Mouse (Mus musculus) embryonic facial prominence, embryonic 13.5 days (tissue): Measurements from ENCODE around the gene Nudt13. TPM values are rescaled to one million over a fixed set of nuclear protein-coding genes. Genes with fewer than 3 reads are reported as not detected.
A peak's percentile ranks its signal among the peaks of the same experiment; 100 is the strongest.

Experiments
- ATAC-seq: fragments of 200-750 bp; cut with Nextera tagmentation; 2 replicates; pipeline ENCODE4 v1.8.0; 2017; ENCODE audit warnings: low read depth; ENCODE audit not compliant: insufficient number of reproducible peaks, insufficient read depth, low FRiP score, low TSS enrichment
- H3K27ac ChIP-seq: fragments of 300-500 bp; sonication (generic); 2 replicates; pipeline ENCODE4 v1.5.1; 2015; ENCODE audit warnings: moderate library complexity, mild to moderate bottlenecking, inconsistent platforms
- H3K27me3 ChIP-seq: fragments of 300-500 bp; sonication (generic); 2 replicates; pipeline ENCODE4 v1.6.1; 2015; ENCODE audit warnings: mild to moderate bottlenecking, inconsistent platforms
- H3K36me3 ChIP-seq: fragments of 300-500 bp; sonication (generic); 2 replicates; pipeline ENCODE4 v1.6.1; 2015; ENCODE audit warnings: mild to moderate bottlenecking, inconsistent platforms
- H3K4me1 ChIP-seq: fragments of 300-500 bp; sonication (generic); 2 replicates; pipeline ENCODE4 v1.6.1; 2015; ENCODE audit warnings: inconsistent platforms
- H3K4me2 ChIP-seq: fragments of 300-500 bp; sonication (generic); 2 replicates; pipeline ENCODE4 v1.6.1; 2015; ENCODE audit warnings: moderate library complexity, mild to moderate bottlenecking, inconsistent platforms
- H3K4me3 ChIP-seq: fragments of 300-500 bp; sonication (generic); 2 replicates; pipeline ENCODE4 v1.5.1; 2015; ENCODE audit warnings: mild to moderate bottlenecking, inconsistent platforms
- H3K9ac ChIP-seq: fragments of 300-500 bp; sonication (generic); 2 replicates; pipeline ENCODE4 v1.6.1; 2015; ENCODE audit warnings: mild to moderate bottlenecking, inconsistent platforms
- H3K9me3 ChIP-seq: fragments of 300-500 bp; sonication (generic); 2 replicates; pipeline ENCODE4 v1.6.1; 2016; ENCODE audit warnings: inconsistent platforms
- WGBS: fragments of 180-500 bp; shearing (Covaris S2); methylation state at CpG from one replicate; pipeline ENCODE4 v1.1.7; 2015; ENCODE audit warnings: mixed read lengths; 5-methylcytosine and 5-hydroxymethylcytosine counted together
- polyA plus RNA-seq: library from polyadenylated mRNA; unstranded; fragments of >200 nt; fragmentation: Nextera tagmentation; extraction: Ambion mirVana; gene quantifications from 2 replicates; pipeline ENCODE4 v1.2.1, GENCODE M21; 2015

The Nudt13 gene
- polyA plus RNA-seq = 21.4 and 21.5 TPM in 2 replicates

DNA sequence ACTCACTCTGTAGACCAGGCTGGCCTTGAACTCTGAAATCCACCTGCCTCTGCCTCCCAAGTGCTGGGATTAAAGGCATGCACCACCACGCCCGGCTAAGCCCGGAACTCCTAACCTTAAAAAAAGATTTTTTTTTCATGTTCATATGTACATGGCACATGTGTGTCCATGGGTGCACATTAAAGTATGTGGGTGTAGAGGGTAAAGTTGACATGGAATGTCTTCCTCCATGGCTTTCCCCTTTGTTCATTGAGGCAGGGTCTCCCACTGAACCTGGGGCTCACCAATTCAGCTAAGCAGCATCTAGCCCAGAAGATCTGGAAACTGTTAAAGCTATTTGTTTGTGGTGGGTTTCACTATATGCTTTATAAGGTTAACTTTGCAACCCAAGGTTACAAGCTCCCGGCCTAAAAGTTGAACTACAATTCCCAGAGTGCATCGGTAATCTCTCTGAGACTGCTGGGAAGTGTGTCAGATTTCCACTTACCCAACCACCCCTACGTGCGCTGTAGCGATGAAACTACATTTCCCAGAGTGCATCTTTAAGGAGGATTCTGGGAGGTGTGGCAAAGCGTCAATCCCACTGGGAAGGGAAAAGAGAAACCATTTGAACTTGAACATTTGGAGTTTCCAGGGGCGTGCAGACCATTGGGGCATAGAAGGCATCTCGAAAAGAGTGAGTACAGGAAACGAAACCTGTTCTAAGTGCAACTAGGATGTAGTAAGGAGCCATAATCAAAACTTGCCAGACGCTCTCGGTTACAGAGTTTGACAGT lies at the start of gene Nudt13:
Gene Nudt13, plus strand, starts transcription at position 581 of the 776 bp plus-strand sequence.
- no peaks in the 10 kb centered on the region for H3K27me3 ChIP-seq
- peaks cover 6% of the 10 kb centered on the region for H3K4me1 ChIP-seq
- WGBS = 22% methylated on average over 14 of the region's 14 CpGs
- ATAC-seq = peak; percentile 91
- H3K4me3 ChIP-seq = peak within 1 kb of the TSS; percentile 59
- no peaks in the 10 kb centered on the region for H3K36me3 ChIP-seq
- H3K9me3 ChIP-seq = no peaks in the 10 kb centered on the region
- peak within 1 kb of the TSS; percentile 68 for H3K9ac ChIP-seq
- peak within 1 kb of the TSS; percentile 70 for H3K4me2 ChIP-seq
- H3K27ac ChIP-seq = no peak within 1 kb of the TSS

DNA sequence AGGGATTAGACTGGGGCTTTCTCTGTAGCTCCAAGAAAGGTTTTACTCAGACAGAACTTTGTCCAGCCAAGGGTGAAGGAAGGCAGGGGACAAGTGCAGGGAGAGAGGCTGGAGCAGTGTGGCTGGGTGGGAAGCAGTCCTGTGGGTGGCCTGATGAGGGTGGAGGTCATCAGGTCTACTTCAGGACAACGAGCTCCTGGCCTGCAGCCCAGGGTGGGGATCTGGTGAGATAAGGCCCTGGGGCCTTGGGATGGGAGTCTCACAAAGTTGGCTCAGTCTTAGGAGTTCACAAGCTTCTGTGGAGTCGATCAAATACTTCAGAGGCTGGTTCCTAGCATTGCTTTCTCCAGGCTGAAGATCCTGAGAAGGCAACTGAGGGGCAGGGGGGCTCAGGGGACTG lies 49.2 kb upstream of the Nudt13 start:
- H3K27me3 ChIP-seq = no peaks in the 10 kb centered on the region
- H3K36me3 ChIP-seq = no peaks in the 10 kb centered on the region
- H3K9ac ChIP-seq = no peak overlapping the region
- WGBS = 53% methylated on average over 2 of the region's 2 CpGs
- ATAC-seq = no peak
- H3K4me3 ChIP-seq = no peak overlapping the region
- no peaks in the 10 kb centered on the region for H3K4me1 ChIP-seq
- H3K27ac ChIP-seq = no peak overlapping the region
- no peak overlapping the region for H3K4me2 ChIP-seq
- peaks cover 4% of the 10 kb centered on the region; the same call in 1 of the 2 replicates for H3K9me3 ChIP-seq

DNA sequence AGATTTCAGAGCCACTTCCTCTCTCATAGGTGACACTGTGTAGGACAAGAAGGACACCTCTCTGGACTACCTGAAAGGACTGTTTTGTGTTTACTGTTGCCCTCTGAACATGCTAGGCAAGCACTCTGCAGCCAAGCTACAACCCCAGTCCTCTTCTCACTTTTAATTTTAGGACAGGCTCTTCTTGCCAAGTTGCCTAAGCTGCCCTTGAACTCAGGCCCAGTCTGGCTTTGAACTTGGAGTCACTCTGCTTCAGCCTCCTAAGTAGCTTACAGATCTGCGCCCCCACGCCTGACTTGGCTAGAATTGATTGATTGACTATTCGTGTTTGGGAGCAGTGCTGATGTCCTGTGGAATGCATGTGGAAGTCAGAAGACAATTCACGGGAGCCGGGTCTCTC lies 48.6 kb upstream of the Nudt13 start:
- Histone ChIP-seq H3K36me3 (no peaks in the 10 kb centered on the region), H3K27me3 (no peaks in the 10 kb centered on the region), H3K9me3 (peaks cover 3% of the 10 kb centered on the region; the same call in 1 of the 2 replicates), H3K4me3 (no peak overlapping the region), H3K27ac (no peak overlapping the region), H3K9ac (no peak overlapping the region), H3K4me1 (no peaks in the 10 kb centered on the region), H3K4me2 (no peak overlapping the region)
- ATAC-seq = no peak
- 88% methylated on average over 5 of the region's 5 CpGs for WGBS

DNA sequence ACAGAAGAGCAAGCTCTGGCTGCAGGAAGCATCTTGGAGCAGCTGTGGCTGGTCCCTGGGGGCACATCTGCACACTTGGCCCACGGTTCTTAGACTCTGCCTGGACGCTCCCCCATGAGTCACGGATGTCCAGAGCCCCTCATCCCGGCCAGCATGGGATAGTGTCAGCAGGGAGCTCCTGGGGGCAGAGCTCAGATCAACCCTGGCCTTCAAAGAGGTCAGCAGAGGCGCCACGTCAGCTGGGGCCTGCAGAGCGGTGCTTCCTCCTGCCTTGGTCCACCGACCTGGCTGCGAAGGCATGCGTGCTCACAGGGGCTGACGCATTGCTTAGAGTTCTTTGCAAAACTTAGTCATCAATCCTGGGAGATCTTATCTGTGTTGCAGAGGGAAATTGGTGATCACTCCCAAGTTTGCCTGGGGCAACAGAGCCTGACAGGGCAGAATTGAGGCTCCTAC lies 47.7 kb upstream of the Nudt13 start:
- Histone ChIP-seq H3K4me3 (no peak overlapping the region), H3K27me3 (no peaks in the 10 kb centered on the region), H3K4me1 (no peaks in the 10 kb centered on the region), H3K36me3 (no peaks in the 10 kb centered on the region), H3K4me2 (no peak overlapping the region), H3K9me3 (no peaks in the 10 kb centered on the region), H3K27ac (no peak overlapping the region), H3K9ac (no peak overlapping the region)
- WGBS = 48% methylated on average over 11 of the region's 11 CpGs
- no peak for ATAC-seq

DNA sequence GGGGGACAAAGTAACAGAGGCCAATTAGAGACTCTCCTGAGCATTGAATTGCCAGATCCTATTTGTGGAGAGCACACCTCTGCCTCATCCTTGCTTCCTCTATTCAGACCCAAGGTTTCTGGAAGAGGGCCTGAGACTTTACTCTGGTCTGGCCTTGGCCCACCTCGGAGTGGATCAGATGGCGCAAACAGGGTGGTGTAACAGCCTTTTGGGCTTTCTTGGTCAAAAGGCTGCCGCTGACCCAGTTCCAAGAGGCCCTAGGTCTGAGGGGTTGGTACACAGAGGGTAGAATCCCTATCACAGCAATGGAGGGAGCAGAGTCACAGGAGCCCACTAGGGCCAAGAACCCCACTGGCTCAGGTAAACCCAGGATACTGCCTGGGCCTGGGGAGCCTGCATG lies 46.5 kb upstream of the Nudt13 start:
- Histone ChIP-seq H3K27me3 (no peaks in the 10 kb centered on the region), H3K27ac (no peak overlapping the region), H3K9ac (no peak overlapping the region), H3K4me2 (no peak overlapping the region), H3K36me3 (no peaks in the 10 kb centered on the region), H3K4me1 (no peaks in the 10 kb centered on the region), H3K4me3 (no peak overlapping the region), H3K9me3 (no peaks in the 10 kb centered on the region)
- no peak for ATAC-seq
- WGBS = 88% methylated on average over 3 of the region's 3 CpGs

DNA sequence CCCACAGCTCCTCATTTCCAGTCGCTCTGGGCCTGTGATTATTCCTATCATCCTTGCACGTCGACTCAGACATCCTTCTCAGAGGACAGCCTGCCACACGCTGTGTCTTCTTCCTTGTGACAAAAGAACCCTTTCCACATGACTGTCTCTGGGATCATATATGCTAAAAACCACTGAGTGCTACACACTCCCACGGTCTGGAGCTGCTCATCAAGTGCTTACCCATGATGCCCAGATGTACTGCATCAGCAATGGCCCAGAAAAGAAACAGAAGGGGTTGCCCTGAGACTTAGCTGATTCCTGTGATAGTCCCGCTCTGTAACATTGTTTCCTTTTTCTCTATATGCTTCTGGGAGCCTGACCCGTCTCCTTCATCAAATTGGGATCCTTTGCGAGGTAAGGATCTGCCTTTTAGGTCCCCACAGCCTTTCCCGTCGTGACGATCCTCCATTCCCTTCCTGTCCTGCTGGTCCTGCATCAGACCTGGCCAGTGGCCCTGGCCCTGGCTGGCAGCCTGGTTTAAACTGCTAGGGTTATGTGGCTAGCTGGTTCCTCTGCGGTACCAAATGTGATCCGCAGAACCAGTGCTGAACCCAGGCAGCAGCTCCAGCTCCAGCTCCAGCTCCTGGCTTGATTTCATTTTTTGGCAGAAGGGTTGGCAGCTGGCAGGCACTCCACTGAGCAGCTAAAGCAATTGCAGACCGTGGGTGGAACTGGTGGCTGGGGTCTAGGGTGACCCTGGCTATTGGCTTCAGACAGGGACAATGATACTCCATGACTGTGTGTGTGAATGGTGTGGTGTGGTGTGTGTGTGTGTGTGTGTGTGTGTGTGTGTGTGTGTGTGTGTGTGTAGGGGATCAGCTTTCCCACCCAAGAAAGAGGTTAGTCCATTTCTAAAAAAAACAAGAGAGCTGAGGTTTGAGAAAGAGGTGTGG lies 44.0 kb upstream of the Nudt13 start:
- 78% methylated on average over 14 of the region's 14 CpGs for WGBS
- H3K9me3 ChIP-seq = no peaks in the 10 kb centered on the region
- no peaks in the 10 kb centered on the region for H3K27me3 ChIP-seq
- no peak for ATAC-seq
- H3K4me1 ChIP-seq = no peaks in the 10 kb centered on the region
- no peak overlapping the region for H3K4me3 ChIP-seq
- H3K27ac ChIP-seq = no peak overlapping the region
- no peak overlapping the region for H3K9ac ChIP-seq
- no peaks in the 10 kb centered on the region for H3K36me3 ChIP-seq
- no peak overlapping the region for H3K4me2 ChIP-seq

DNA sequence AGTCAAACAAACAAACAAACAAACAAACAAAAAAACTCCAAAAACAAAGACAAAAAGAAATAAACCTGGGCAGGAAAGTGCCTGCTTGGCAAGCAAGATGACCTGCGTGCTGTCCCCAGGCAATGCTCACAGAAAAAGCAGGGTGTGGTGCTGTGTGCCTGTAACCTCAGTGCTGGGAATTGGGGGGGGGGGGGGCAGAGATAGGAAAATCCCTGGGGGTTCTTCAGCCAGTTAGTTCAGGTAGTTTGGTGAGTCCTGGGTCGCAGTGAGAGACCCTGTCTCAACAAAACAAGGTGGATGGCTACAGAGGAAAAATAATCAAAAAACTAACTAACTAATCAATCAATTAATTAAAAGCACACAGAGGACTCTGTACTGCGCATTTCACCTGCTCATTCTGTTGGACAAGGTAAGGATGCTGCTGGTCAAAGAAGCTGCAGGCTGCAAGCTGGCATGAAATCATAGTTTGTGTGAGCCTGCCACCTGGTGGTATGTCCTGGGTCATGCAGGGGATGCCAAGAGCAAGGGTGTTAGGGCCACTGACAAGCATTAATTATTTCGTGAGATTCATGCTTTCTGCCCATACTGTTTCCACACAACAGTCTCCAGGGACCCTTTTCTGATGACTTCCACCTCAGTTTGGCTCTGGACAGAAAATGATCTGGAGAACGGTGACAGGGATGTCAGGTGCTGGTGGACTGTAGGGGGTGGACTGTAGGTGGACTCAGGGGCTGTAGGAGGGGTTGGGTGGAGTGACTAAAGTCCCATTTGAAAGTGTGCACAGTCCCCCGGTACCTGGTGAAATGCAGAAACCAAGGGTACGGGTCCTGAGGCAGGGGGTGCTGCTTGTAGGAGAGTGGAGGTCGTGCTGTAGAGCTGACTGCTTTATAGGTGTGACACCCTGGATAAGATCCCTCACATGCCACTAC lies 36.0 kb upstream of the Nudt13 start:
- 51% methylated on average over 8 of the region's 8 CpGs for WGBS
- H3K9ac ChIP-seq = no peak overlapping the region
- peaks cover 9% of the 10 kb centered on the region for H3K27me3 ChIP-seq
- no peak overlapping the region for H3K4me3 ChIP-seq
- H3K9me3 ChIP-seq = no peaks in the 10 kb centered on the region
- no peak overlapping the region for H3K27ac ChIP-seq
- ATAC-seq = no peak
- H3K4me1 ChIP-seq = no peaks in the 10 kb centered on the region
- H3K36me3 ChIP-seq = no peaks in the 10 kb centered on the region
- no peak overlapping the region for H3K4me2 ChIP-seq

DNA sequence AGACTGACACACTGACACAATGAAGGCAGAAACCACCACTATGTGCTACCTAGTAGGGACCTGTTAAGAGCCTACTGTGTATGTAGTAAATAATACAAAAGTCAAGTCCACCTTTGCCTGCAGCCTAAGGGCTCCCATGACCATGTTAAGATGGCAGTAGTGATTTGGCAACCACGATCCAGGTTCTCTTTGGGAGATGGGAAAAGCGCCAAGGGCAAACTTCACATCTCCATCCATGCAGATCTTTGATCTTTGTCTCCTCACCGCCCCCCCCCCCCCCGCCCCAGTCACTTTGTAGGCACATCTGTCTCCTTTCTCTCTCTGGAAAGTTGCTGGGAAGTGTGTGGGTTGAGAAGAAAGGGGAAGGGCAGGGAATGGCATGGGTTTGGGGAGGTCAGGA lies 32.2 kb upstream of the Nudt13 start:
- Histone ChIP-seq H3K27me3 (peaks cover 9% of the 10 kb centered on the region), H3K9me3 (no peaks in the 10 kb centered on the region), H3K4me1 (no peaks in the 10 kb centered on the region), H3K36me3 (no peaks in the 10 kb centered on the region), H3K4me3 (no peak overlapping the region), H3K9ac (no peak overlapping the region), H3K4me2 (no peak overlapping the region), H3K27ac (no peak overlapping the region)
- WGBS = 58% methylated on average over 4 of the region's 4 CpGs
- no peak for ATAC-seq

DNA sequence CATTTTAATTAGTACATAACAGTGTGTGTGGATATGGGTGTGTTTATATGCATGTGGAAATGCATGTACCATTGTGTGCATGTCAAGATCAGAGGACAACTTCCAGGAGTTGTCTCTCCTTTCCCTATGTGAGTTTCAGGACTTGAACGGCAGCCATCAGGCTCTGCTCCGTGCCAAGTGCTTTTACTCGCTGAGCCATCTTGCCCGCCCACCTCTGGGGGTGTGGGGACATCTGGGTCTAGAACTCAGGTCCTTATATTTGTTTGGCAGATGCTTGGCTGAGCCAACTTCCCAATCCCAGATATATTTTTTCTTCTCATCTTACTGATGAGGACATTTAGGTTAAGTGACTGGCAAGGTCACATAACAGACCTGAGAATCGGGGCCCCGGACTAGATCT lies 26.1 kb upstream of the Nudt13 start:
- Histone ChIP-seq H3K27me3 (no peaks in the 10 kb centered on the region), H3K4me1 (0 out of 2 replicates have a peak, but pooled peaks cover 3% of the 10 kb centered on the region), H3K4me3 (no peak overlapping the region), H3K9ac (no peak overlapping the region), H3K4me2 (no peak overlapping the region), H3K27ac (no peak overlapping the region), H3K9me3 (no peaks in the 10 kb centered on the region), H3K36me3 (no peaks in the 10 kb centered on the region)
- 81% methylated on average over 6 of the region's 6 CpGs for WGBS
- no peak for ATAC-seq

DNA sequence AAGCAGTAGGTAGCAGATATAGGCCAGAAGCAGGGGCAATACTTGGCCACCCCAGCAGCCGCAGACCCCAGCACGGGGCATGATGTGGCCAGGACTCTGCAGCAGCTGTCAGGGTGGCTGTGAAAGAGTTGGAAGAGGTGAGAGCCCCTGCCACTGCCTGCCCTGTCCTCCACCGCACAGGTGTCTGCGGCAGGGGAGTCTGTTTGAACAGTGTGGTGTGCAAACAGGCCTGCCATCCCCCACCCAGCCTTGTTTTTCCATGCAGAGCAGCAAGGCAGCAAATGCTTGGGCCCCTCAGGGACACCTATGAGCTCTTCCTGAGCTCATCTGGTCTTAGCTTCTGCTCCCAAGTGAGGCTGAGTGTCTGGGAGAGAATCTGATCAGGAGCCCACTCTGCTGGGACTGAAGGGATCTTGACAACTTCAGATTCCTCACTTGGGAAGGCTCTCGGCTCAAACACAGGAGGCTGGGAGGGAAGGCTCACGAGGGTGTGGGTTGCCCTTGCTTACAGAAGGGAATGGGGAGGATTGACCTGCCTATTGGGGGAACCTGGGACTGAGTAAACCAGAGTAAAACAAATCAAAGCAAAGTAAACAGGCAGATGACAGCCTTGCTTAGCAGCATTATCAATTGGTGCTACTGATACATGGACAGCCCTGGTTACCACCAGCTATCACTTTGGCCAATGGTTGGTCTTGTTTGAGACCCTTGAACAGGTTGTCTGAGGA lies 25.3 kb upstream of the Nudt13 start, which contains the start of gene Kcnk16:
Gene Kcnk16, minus strand, starts transcription at position 118 of the 728 bp plus-strand sequence.
- no peak within 1 kb of the TSS for H3K4me2 ChIP-seq
- H3K9ac ChIP-seq = no peak within 1 kb of the TSS
- no peaks in the 10 kb centered on the region for H3K36me3 ChIP-seq
- 0 out of 2 replicates have a peak, but pooled peaks cover 3% of the 10 kb centered on the region for H3K4me1 ChIP-seq
- H3K4me3 ChIP-seq = no peak within 1 kb of the TSS
- no peak for ATAC-seq
- H3K9me3 ChIP-seq = peaks cover 4% of the 10 kb centered on the region; the same call in 1 of the 2 replicates
- H3K27ac ChIP-seq = no peak within 1 kb of the TSS
- 76% methylated on average over 6 of the region's 6 CpGs for whole genome bisulfite sequencing
- no peaks in the 10 kb centered on the region for H3K27me3 ChIP-seq
